Mouse (Mus musculus): ENCODE measurements around the gene Frmd6. TPM values are rescaled to one million over a fixed set of nuclear protein-coding genes. Genes with fewer than 3 reads are reported as not detected.

Gene Frmd6
- total RNA-seq, 2 experiments from 2014 or later: 15.0 to 16.8 TPM

- peak in 1 of 2 experiments; percentile 58 for DNase-seq (ENCODE audit: extremely low spot score in 1 of 2, low spot score in 2 of 2)
- intact Hi-C loops (cut with DNase I): no loop called here
Observed at GRCm38 (mm10) chr12:70937150-70937549, 111.8 kb downstream of the Frmd6 start.

- DNase-seq (ENCODE audit: extremely low spot score in 1 of 2, low spot score in 2 of 2): peak; percentile 91 to 98
- intact Hi-C loops (cut with DNase I): no loop called here
Observed at GRCm38 (mm10) chr12:70937571-70938384, 112.5 kb downstream of the Frmd6 start, which contains the start of gene Actr10. Gene Actr10, plus strand, starts transcription at chr12:70937857.

GRCm38 (mm10) chr12:70940806-70941205 lies 115.5 kb downstream of the Frmd6 start:
- intact Hi-C loops (cut with DNase I): no loop called here
- DNase-seq (ENCODE audit: extremely low spot score in 1 of 2, low spot score in 2 of 2): no peak

DNA sequence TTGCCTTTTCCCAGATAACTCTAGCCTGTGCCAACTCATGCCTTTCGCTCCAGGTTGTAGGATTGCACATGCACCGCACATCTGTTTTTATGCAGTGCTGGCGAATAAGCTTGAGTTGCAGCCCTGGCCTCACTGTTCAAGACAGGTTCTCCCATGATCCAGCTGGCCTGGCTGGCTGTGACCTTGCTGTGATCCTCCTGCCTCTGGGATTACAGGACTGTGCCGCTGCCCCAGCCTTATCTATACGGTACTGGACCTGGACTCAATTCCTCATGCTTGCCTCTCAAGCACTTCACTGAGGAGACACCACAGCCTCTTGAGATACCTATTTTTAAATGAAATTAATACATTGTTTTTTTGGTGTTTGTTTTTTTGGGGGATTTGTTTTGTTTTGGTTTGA lies 118.9 kb downstream of the Frmd6 start:
- intact Hi-C loops (cut with DNase I): no loop called here
- no peak for DNase-seq (ENCODE audit: extremely low spot score in 1 of 2, low spot score in 2 of 2)

DNA sequence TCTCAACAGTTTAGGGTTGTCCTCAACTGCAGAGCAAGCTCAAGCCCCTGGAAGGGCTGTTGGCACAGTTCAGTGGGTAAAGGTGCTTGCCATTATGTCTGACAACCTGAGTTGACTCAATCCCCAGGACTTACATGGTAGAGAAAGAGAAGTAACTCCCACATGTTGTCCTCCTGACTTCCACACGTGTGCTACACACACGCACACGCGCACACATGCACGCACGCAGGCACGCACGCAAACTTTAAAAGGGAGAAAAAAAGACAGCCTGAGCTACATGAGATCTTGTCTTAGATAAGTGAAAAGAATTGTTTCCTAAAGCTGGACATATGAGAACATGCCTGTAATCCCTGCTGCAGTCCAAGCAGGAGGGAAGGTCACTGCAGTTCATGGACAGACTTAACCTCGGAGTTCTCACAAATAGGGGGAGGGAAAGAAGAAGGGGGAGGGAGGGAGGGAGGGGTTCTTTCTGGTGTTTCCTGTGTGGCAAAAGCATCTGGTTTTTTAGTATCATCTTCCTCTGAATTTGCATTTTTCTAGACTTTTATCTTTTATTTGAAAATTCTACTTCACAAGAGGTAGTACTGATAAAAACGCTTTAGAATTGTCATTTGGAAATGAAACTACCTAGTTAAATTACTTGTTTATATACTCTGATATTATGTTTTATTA lies 121.4 kb downstream of the Frmd6 start:
- DNase-seq (ENCODE audit: extremely low spot score in 1 of 2, low spot score in 2 of 2): no peak
- intact Hi-C loops (cut with DNase I): no loop called here

Other genes starting within 250 kb of the Frmd6 start
- gene Actr10, start 112.3 kb downstream of the Frmd6 start, total RNA-seq (2021): 100 to 1,000 TPM; 184 to 195 TPM
- 100 to 1,000 TPM; 244 to 255 TPM for gene Psma3, start 149.1 kb downstream of the Frmd6 start, total RNA-seq (2021)
- gene Arid4a, start 190.5 kb downstream of the Frmd6 start, total RNA-seq (2021): 10 to 100 TPM; 31.2 to 32.2 TPM